Mouse (Mus musculus): Measurements from ENCODE around the gene Serpina3c. TPM values are rescaled to one million over a fixed set of nuclear protein-coding genes. Genes with fewer than 3 reads are reported as not detected.

The Serpina3c gene
- total and polyA plus RNA-seq, 3 experiments = 0.05 TPM; not detected in 2

GRCm38 (mm10) chr12:104105847-104106246 lies 47.8 kb downstream of the Serpina3c start:
- TF ChIP-seq TAL1 (conservative IDR thresholded peaks at IDR 0.05; ENCODE audit: low read depth, low read length) (no peak), POLR2AphosphoS5 (IDR thresholded peaks at IDR 0.05; ENCODE audit: insufficient replicate concordance, low read depth, low read length) (no peak), GATA2 (IDR thresholded peaks at IDR 0.05; ENCODE audit: borderline replicate concordance, low read depth, low read length) (no peak)
- Histone ChIP-seq H3K9me3 (replicated peaks) (peaks cover 68% of the 10 kb centered on the region), H3K27me3 (ENCODE audit: insufficient read depth, low read length) (no peaks in the 10 kb centered on the region), H3K36me3 (replicated peaks) (no peaks in the 10 kb centered on the region), H3K4me1 (ENCODE audit: insufficient read depth, low read depth, low read length) (no peaks in the 10 kb centered on the region), H3K4me3 (ENCODE audit: low read depth, low read length) (no peak overlapping the region)
- DNase-seq (ENCODE audit: low spot score) (no peak), ATAC-seq (ENCODE audit: extremely low read depth, insufficient number of reproducible peaks, low FRiP score, poor library complexity, severe bottlenecking) (no peak)

GRCm38 (mm10) chr12:104100768-104101167 lies 52.9 kb downstream of the Serpina3c start, which contains the start of gene Serpina5:
Gene Serpina5 (plus strand): TSS chr12:104101113.
- TF ChIP-seq GATA2 (IDR thresholded peaks at IDR 0.05; ENCODE audit: borderline replicate concordance, low read depth, low read length) = no peak
- no peak for TF ChIP-seq POLR2AphosphoS5 (IDR thresholded peaks at IDR 0.05; ENCODE audit: insufficient replicate concordance, low read depth, low read length)
- no peak for TF ChIP-seq CTCF (IDR thresholded peaks at IDR 0.05; ENCODE audit: low read depth, low read length)
- TF ChIP-seq TAL1 (conservative IDR thresholded peaks at IDR 0.05; ENCODE audit: low read depth, low read length) = no peak
- TF ChIP-seq GATA1 (IDR thresholded peaks at IDR 0.05; ENCODE audit: borderline replicate concordance, low read length) = no peak
- DNase-seq (ENCODE audit: low spot score) (no peak), ATAC-seq (ENCODE audit: extremely low read depth, insufficient number of reproducible peaks, low FRiP score, poor library complexity, severe bottlenecking) (no peak)
- H3K36me3 ChIP-seq (replicated peaks) = no peaks in the 10 kb centered on the region
- no peaks in the 10 kb centered on the region for H3K4me1 ChIP-seq (ENCODE audit: insufficient read depth, low read depth, low read length)
- H3K9me3 ChIP-seq (replicated peaks) = peaks cover 60% of the 10 kb centered on the region
- H3K27me3 ChIP-seq (ENCODE audit: insufficient read depth, low read length) = no peaks in the 10 kb centered on the region
- H3K4me3 ChIP-seq (ENCODE audit: low read depth, low read length) = no peak within 1 kb of the TSS

Other genes starting within 250 kb of the Serpina3c start
- gene Serpina1c, start 249.0 kb downstream of the Serpina3c start, total RNA-seq (2014; fragmentation: Nextera tagmentation) = not detected in 2 replicates
- gene Serpina1c, start 249.0 kb downstream of the Serpina3c start, total RNA-seq (2017) = not detected in 2 replicates
- not detected in 2 replicates for gene Serpina1c, start 249.0 kb downstream of the Serpina3c start, polyA plus RNA-seq (2012)
- gene Serpina1e, start 194.9 kb downstream of the Serpina3c start, total RNA-seq (2014; fragmentation: Nextera tagmentation) = not detected in 2 replicates
- gene Serpina1e, start 194.9 kb downstream of the Serpina3c start, total RNA-seq (2017) = 0.12 TPM in 1 of 2 replicates, not detected in the other
- gene Serpina1e, start 194.9 kb downstream of the Serpina3c start, polyA plus RNA-seq (2012) = not detected in 2 replicates
- not detected in 2 replicates for gene Serpina11, start 163.9 kb downstream of the Serpina3c start, total RNA-seq (2014; fragmentation: Nextera tagmentation)
- gene Serpina11, start 163.9 kb downstream of the Serpina3c start, total RNA-seq (2017) = not detected in 2 replicates
- gene Serpina11, start 163.9 kb downstream of the Serpina3c start, polyA plus RNA-seq (2012) = not detected in 2 replicates
- not detected in 2 replicates for gene Serpina9, start 140.1 kb downstream of the Serpina3c start, total RNA-seq (2014; fragmentation: Nextera tagmentation)
- gene Serpina9, start 140.1 kb downstream of the Serpina3c start, total RNA-seq (2017) = 0.38 TPM in 1 of 2 replicates, not detected in the other
- not detected in 2 replicates for gene Serpina9, start 140.1 kb downstream of the Serpina3c start, polyA plus RNA-seq (2012)
- gene Serpina12, start 109.4 kb downstream of the Serpina3c start, total RNA-seq (2014; fragmentation: Nextera tagmentation) = not detected in 2 replicates
- 0.05 and 0.06 TPM in 2 replicates for gene Serpina12, start 109.4 kb downstream of the Serpina3c start, total RNA-seq (2017)
- gene Serpina12, start 109.4 kb downstream of the Serpina3c start, polyA plus RNA-seq (2012) = not detected in 2 replicates
- not detected in 2 replicates for gene Serpina5, start 52.8 kb downstream of the Serpina3c start, total RNA-seq (2014; fragmentation: Nextera tagmentation)
- not detected in 2 replicates for gene Serpina5, start 52.8 kb downstream of the Serpina3c start, total RNA-seq (2017)
- gene Serpina5, start 52.8 kb downstream of the Serpina3c start, polyA plus RNA-seq (2012) = not detected in 2 replicates
- gene Serpina3a, start 41.1 kb downstream of the Serpina3c start, total RNA-seq (2014; fragmentation: Nextera tagmentation) = not detected in 2 replicates
- 0.16 TPM in 1 of 2 replicates, not detected in the other for gene Serpina3a, start 41.1 kb downstream of the Serpina3c start, total RNA-seq (2017)
- not detected in 2 replicates for gene Serpina3a, start 41.1 kb downstream of the Serpina3c start, polyA plus RNA-seq (2012)
- gene Serpina3b, start 25.9 kb downstream of the Serpina3c start, total RNA-seq (2014; fragmentation: Nextera tagmentation) = not detected in 2 replicates
- 0.22 TPM in 1 of 2 replicates, not detected in the other for gene Serpina3b, start 25.9 kb downstream of the Serpina3c start, total RNA-seq (2017)
- not detected in 2 replicates for gene Serpina3b, start 25.9 kb downstream of the Serpina3c start, polyA plus RNA-seq (2012)
- gene Serpina3f, start 60.7 kb upstream of the Serpina3c start, total RNA-seq (2014; fragmentation: Nextera tagmentation) = not detected in 2 replicates
- 0.06 and 0.22 TPM in 2 replicates for gene Serpina3f, start 60.7 kb upstream of the Serpina3c start, total RNA-seq (2017)
- not detected in 2 replicates for gene Serpina3f, start 60.7 kb upstream of the Serpina3c start, polyA plus RNA-seq (2012)
- not detected in 2 replicates for gene Serpina3g, start 82.4 kb upstream of the Serpina3c start, total RNA-seq (2014; fragmentation: Nextera tagmentation)
- gene Serpina3g, start 82.4 kb upstream of the Serpina3c start, total RNA-seq (2017) = 0.06 and 0.16 TPM in 2 replicates
- not detected in 2 replicates for gene Serpina3g, start 82.4 kb upstream of the Serpina3c start, polyA plus RNA-seq (2012)
- not detected in 2 replicates for gene Serpina3i, start 109.3 kb upstream of the Serpina3c start, total RNA-seq (2014; fragmentation: Nextera tagmentation)
- gene Serpina3i, start 109.3 kb upstream of the Serpina3c start, total RNA-seq (2017) = 0.11 TPM in 1 of 2 replicates, not detected in the other
- gene Serpina3i, start 109.3 kb upstream of the Serpina3c start, polyA plus RNA-seq (2012) = not detected in 2 replicates
- not detected in 2 replicates for gene Serpina3j, start 160.7 kb upstream of the Serpina3c start, total RNA-seq (2014; fragmentation: Nextera tagmentation)
- gene Serpina3j, start 160.7 kb upstream of the Serpina3c start, total RNA-seq (2017) = 0.27 TPM in 1 of 2 replicates, not detected in the other
- not detected in 2 replicates for gene Serpina3j, start 160.7 kb upstream of the Serpina3c start, polyA plus RNA-seq (2012)
- gene Serpina3k, start 184.6 kb upstream of the Serpina3c start, total RNA-seq (2014; fragmentation: Nextera tagmentation) = not detected in 2 replicates
- not detected in 2 replicates for gene Serpina3k, start 184.6 kb upstream of the Serpina3c start, total RNA-seq (2017)
- not detected in 2 replicates for gene Serpina3k, start 184.6 kb upstream of the Serpina3c start, polyA plus RNA-seq (2012)
- not detected in 2 replicates for gene Serpina3m, start 184.6 kb upstream of the Serpina3c start, total RNA-seq (2014; fragmentation: Nextera tagmentation)
- gene Serpina3m, start 184.6 kb upstream of the Serpina3c start, total RNA-seq (2017) = not detected in 2 replicates
- not detected in 2 replicates for gene Serpina3m, start 184.6 kb upstream of the Serpina3c start, polyA plus RNA-seq (2012)